Mouse (Mus musculus) erythroblast, embryonic 14.5 days (primary cell): ENCODE results near the gene Pik3r1. TPM values are rescaled to one million over a fixed set of nuclear protein-coding genes. Genes with fewer than 3 reads are reported as not detected.
A peak's percentile ranks its signal among the peaks of the same experiment; 100 is the strongest.

Source experiments
- H3K27me3 ChIP-seq: 2 replicates; pipeline ENCODE4 v1.6.1; 2012; ENCODE audit warnings: inconsistent platforms; ENCODE audit not compliant: control insufficient read depth
- H3K36me3 ChIP-seq: 2 replicates; pipeline ENCODE4 v1.6.1; 2012; ENCODE audit warnings: mild to moderate bottlenecking, inconsistent platforms; ENCODE audit not compliant: control insufficient read depth
- H3K4me1 ChIP-seq: 2 replicates; pipeline ENCODE4 v1.6.1; 2012; ENCODE audit warnings: inconsistent platforms; ENCODE audit not compliant: control insufficient read depth
- H3K4me3 ChIP-seq: replicated peaks from 2 replicates; pipeline ENCODE3; 2012; ENCODE audit warnings: moderate library complexity, mild to moderate bottlenecking, inconsistent platforms
- H3K9me3 ChIP-seq: 2 replicates; pipeline ENCODE4 v1.6.1; 2012; ENCODE audit warnings: low read length, inconsistent platforms, mixed read lengths; ENCODE audit not compliant: control insufficient read depth
- GATA1 ChIP-seq: IDR thresholded peaks from 2 replicates; pipeline ENCODE4 v1.6.1; 2012; ENCODE audit warnings: low read length, inconsistent platforms, mixed read lengths
- TAL1 ChIP-seq: IDR thresholded peaks from 3 replicates; pipeline ENCODE4 v1.6.1; 2012; ENCODE audit warnings: low read length, inconsistent platforms, mixed read lengths
- polyA plus RNA-seq: library from polyadenylated mRNA; stranded (reverse); fragments of >175 nt; gene quantifications from 2 replicates; pipeline ENCODE4 v1.2.3, GENCODE M21; 2012

Gene Pik3r1
- polyA plus RNA-seq, 1 experiment: 2.9 TPM

DNA sequence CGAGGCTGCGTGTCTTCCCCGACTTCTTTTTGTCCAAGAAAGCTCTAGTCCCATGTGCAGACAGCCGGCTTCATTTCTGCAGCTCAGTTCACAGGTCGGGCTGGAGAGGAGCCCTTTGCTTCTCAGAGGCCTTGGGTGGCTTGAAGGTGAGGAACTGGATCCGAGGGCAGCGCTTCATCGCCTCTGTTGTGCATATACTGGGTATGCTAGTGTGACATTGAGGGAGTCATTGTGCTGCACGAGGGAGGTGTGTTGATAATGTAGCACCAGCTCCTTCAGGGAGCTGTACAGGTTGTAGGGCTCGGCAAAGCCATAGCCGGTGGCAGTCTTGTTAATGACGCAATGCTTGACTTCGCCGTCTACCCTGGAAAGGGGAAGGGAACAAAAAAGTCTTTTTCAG is 83.3 kb downstream of the Pik3r1 start:
- Histone ChIP-seq H3K36me3 (peaks cover 97% of the 10 kb centered on the region), H3K4me1 (peaks cover 12% of the 10 kb centered on the region), H3K9me3 (no peaks in the 10 kb centered on the region), H3K4me3 (no peak overlapping the region), H3K27me3 (no peaks in the 10 kb centered on the region)
- TF ChIP-seq TAL1 (no peak), GATA1 (no peak)

DNA sequence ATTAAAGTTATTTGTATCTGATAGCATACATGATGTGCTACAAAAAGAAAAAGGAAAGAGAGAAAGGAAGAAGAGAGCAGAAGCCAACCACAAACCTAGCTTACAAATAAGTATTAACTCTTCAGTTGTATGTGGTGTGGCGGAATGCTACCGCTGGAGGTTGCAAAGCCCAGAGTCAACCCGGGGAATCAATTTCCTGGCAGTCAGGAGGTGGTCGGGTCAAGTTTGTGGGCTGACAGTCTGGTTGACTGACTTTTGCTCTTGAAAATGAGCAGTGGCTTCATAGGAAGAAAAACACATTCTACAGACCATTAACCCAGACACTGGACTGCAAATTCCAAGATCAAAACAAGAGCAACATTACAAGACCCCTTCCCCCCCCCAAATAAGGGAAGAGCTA is 85.6 kb downstream of the Pik3r1 start:
- Histone ChIP-seq H3K9me3 (no peaks in the 10 kb centered on the region), H3K36me3 (peaks cover 78% of the 10 kb centered on the region), H3K27me3 (no peaks in the 10 kb centered on the region), H3K4me1 (peaks cover 27% of the 10 kb centered on the region), H3K4me3 (no peak overlapping the region)
- no peak for TF ChIP-seq GATA1
- no peak for TF ChIP-seq TAL1

DNA sequence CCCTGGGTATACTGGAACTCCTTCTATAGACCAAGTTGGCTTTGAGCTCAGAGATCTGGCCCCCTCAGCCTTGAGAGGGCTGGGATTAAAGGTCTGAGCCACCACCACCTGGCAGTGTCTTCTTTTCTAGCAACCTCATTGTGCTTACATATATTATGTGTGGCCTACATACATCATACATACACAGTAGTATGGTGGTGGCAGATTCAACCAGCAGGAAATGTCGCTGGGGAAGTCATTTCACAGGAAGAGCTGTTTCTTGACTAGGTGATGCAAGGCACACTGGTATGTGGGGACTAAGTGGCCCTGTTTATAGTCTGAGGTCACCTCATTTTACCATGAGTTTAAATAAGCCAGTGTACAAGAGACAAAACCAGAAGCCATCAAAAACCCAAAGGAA is 87.9 kb downstream of the Pik3r1 start:
- Histone ChIP-seq H3K4me3 (no peak overlapping the region), H3K4me1 (peaks cover 27% of the 10 kb centered on the region)
- TF ChIP-seq GATA1 (no peak), TAL1 (no peak)

GRCm38 (mm10) chr13:101678984-101679383 is 89.0 kb downstream of the Pik3r1 start:
- TF ChIP-seq GATA1 (no peak), TAL1 (no peak)
- H3K4me3 ChIP-seq: no peak overlapping the region
- no peaks in the 10 kb centered on the region for H3K9me3 ChIP-seq
- peaks cover 23% of the 10 kb centered on the region for H3K4me1 ChIP-seq
- H3K27me3 ChIP-seq: no peaks in the 10 kb centered on the region
- peaks cover 44% of the 10 kb centered on the region for H3K36me3 ChIP-seq

More for the DNA sequence above, 87.9 kb downstream of the Pik3r1 start:
- Histone ChIP-seq H3K36me3 (peaks cover 55% of the 10 kb centered on the region), H3K27me3 (no peaks in the 10 kb centered on the region), H3K9me3 (no peaks in the 10 kb centered on the region)

DNA sequence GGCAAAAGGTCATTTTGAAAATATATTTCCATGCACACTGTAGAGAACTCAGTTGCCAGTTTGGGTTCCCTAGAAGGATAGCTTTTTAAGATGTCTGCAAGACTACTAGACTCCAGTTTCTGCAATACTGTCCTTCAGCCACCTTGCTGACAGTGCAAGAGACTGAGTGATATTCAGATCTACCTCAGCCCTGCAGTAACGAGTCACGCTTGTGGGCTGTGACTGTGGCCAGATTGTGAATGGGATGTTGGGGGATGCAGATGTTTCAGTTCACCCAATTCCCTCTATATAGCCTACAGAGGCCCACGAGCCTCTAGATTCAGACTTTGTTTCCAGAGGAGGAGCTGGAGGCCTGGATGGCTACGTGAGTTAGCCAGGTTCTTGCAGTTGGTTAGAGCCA is 90.0 kb downstream of the Pik3r1 start:
- TF ChIP-seq TAL1: no peak
- TF ChIP-seq GATA1: no peak
- H3K4me3 ChIP-seq: no peak overlapping the region
- peaks cover 34% of the 10 kb centered on the region for H3K36me3 ChIP-seq
- no peaks in the 10 kb centered on the region for H3K9me3 ChIP-seq
- H3K4me1 ChIP-seq: peaks cover 23% of the 10 kb centered on the region
- H3K27me3 ChIP-seq: no peaks in the 10 kb centered on the region

DNA sequence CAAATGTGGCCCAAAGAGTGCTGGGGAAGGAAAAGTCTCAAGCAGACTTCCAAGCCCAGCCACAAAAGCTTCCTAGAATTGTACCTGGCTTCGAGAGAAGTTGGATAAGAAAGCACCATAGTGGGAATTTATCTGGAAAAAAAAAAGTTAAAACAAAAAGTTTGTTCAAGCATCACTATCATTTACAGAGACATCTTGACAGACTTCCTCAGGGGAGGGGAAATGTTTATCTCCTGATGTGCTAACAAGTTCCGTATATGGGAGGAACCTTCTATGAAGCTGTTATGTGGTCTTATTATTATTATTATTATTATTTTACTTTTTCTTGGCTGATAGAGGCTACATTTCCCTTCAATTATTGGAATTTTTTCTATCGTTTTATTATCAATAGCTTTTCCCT is 94.1 kb downstream of the Pik3r1 start:
- H3K4me1 ChIP-seq: peaks cover 9% of the 10 kb centered on the region
- no peak for TF ChIP-seq TAL1
- no peak for TF ChIP-seq GATA1
- no peaks in the 10 kb centered on the region for H3K36me3 ChIP-seq
- H3K27me3 ChIP-seq: no peaks in the 10 kb centered on the region; the same call in 1 of the 2 replicates
- H3K9me3 ChIP-seq: no peaks in the 10 kb centered on the region
- no peak overlapping the region for H3K4me3 ChIP-seq

DNA sequence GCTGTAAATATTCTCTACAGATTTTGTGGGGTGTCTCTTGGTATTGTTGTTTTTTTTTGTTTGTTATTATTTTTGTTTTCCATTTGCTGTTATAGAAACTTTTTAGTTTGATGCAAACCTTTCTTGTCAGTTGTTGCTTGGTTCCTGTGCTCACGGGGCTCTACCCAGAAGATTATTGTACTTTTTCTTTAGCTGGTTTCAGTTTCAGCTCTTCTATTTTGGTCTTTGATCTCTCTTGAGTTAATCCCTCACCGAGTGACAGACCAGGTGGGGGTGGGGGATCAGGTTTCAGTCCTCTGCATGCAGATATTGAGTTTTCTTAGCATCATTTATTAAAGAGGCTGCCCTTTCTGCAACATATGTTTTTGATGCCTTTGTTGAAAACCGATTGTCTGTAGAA is 99.2 kb downstream of the Pik3r1 start:
- no peaks in the 10 kb centered on the region for H3K9me3 ChIP-seq
- no peaks in the 10 kb centered on the region; the same call in 1 of the 2 replicates for H3K27me3 ChIP-seq
- H3K4me1 ChIP-seq: peaks cover 14% of the 10 kb centered on the region
- no peaks in the 10 kb centered on the region for H3K36me3 ChIP-seq
- TF ChIP-seq GATA1: no peak
- TF ChIP-seq TAL1: no peak
- no peak overlapping the region for H3K4me3 ChIP-seq

DNA sequence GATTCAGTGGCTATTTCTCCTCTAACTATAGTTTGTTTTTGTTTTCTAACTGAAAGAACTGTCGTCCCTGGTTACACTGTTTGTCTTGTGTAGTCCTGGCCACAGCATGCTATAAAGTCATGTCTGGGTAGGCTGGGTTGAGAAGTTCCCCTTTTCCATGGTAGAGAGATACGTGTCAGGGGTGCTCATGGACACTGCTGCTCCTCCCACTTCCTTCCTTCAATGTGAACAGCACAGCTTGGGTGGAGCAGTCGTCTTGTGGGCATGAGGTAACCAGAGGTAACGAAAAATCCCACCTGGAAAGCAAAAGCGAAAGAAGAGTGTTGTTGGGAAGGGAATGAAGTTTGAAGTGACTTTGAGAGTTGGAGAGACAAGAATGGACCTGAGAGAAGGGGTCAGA is 104.0 kb downstream of the Pik3r1 start:
- H3K36me3 ChIP-seq: no peaks in the 10 kb centered on the region
- 0 out of 2 replicates have a peak, but pooled peaks cover 3% of the 10 kb centered on the region for H3K27me3 ChIP-seq
- TF ChIP-seq GATA1 (no peak), TAL1 (no peak)
- H3K9me3 ChIP-seq: no peaks in the 10 kb centered on the region
- peaks cover 48% of the 10 kb centered on the region for H3K4me1 ChIP-seq
- H3K4me3 ChIP-seq: no peak overlapping the region

DNA sequence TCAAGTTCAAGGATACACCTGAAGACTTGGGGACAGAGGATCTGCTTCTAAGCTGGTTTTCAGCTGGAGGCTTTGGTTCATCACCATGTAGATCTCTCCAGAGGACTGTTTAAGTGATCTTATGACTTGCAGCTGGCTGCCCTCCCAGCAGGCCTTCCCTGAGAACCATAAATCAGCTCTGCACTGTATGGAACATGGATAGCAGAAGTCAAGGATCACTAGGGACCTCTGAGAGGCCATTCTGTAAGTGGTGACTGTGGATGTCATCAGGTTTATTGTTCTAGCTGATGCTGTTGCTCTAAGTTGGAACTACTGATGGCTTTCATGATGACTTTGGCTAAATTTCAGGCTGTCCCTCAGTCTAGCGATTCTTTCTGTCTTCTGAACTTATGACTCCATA is 105.1 kb downstream of the Pik3r1 start:
- H3K4me1 ChIP-seq: peaks cover 57% of the 10 kb centered on the region

DNA sequence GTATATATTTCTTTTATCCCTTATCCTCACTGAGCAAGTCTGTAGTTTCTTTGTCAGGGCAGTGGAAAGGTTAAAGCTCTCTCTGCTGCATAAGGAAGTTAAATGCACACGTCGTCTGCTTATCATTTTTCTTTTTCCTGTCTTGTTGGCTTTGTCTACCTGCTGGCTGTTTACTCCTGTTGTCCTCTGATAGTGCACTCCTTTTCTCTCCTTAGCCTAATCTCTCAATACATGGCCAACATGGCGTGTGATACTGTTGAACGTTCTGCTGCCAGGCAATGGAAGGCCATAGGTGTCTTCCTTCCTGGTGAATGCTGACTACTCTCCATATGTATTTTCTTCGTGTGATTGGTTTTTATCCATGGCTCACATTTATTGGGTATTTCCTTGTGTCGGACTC is 106.5 kb downstream of the Pik3r1 start:
- Histone ChIP-seq H3K36me3 (no peaks in the 10 kb centered on the region), H3K4me1 (peaks cover 63% of the 10 kb centered on the region), H3K27me3 (0 out of 2 replicates have a peak, but pooled peaks cover 3% of the 10 kb centered on the region), H3K9me3 (no peaks in the 10 kb centered on the region), H3K4me3 (no peak overlapping the region)
- TF ChIP-seq GATA1 (no peak), TAL1 (peak; percentile 40; the same call in 1 of the 3 replicates)

More for the DNA sequence above, 105.1 kb downstream of the Pik3r1 start:
- TF ChIP-seq GATA1: no peak
- TF ChIP-seq TAL1: no peak
- Histone ChIP-seq H3K36me3 (no peaks in the 10 kb centered on the region), H3K9me3 (no peaks in the 10 kb centered on the region), H3K4me3 (no peak overlapping the region), H3K27me3 (0 out of 2 replicates have a peak, but pooled peaks cover 3% of the 10 kb centered on the region)
